Mouse (Mus musculus): ENCODE results near the gene Tent4b. TPM values are rescaled to one million over a fixed set of nuclear protein-coding genes. Genes with fewer than 3 reads are reported as not detected.

Tent4b gene
- polyA plus RNA-seq, 1 experiment from 2014 or later = 6.4 TPM

Other genes starting within 250 kb of the Tent4b start
- gene Zfp423, start 239.6 kb upstream of the Tent4b start, polyA plus RNA-seq (2015; fragmentation: Nextera tagmentation; extraction: Ambion mirVana) = 9.1 and 11.4 TPM in 2 replicates
- gene Cnep1r1, start 80.4 kb upstream of the Tent4b start, polyA plus RNA-seq (2015; fragmentation: Nextera tagmentation; extraction: Ambion mirVana) = 57.8 and 57.9 TPM in 2 replicates
- gene Heatr3, start 61.4 kb upstream of the Tent4b start, polyA plus RNA-seq (2015; fragmentation: Nextera tagmentation; extraction: Ambion mirVana) = 48.2 and 51.4 TPM in 2 replicates
- 3.0 and 3.7 TPM in 2 replicates for gene Adcy7, start 73.2 kb downstream of the Tent4b start, polyA plus RNA-seq (2015; fragmentation: Nextera tagmentation; extraction: Ambion mirVana)
- 53.6 and 61.1 TPM in 2 replicates for gene Brd7, start 163.0 kb downstream of the Tent4b start, polyA plus RNA-seq (2015; fragmentation: Nextera tagmentation; extraction: Ambion mirVana)

All from kidney, embryonic 16.5 days (tissue).